Mouse (Mus musculus) heart, embryonic 14.5 days (tissue): Measurements from ENCODE around the gene Nav3. TPM values are rescaled to one million over a fixed set of nuclear protein-coding genes. Genes with fewer than 3 reads are reported as not detected.
A peak's percentile ranks its signal among the peaks of the same experiment; 100 is the strongest.

Experiments
- ATAC-seq: fragments of 200-750 bp; cut with Nextera tagmentation; 2 replicates; pipeline ENCODE4 v1.8.0; 2017; ENCODE audit warnings: low read depth, moderate TSS enrichment; ENCODE audit not compliant: insufficient number of reproducible peaks, insufficient read depth, low FRiP score
- H3K27ac ChIP-seq, 2 experiments: fragments of 200-500 bp in 1 of 2; fragments of 300-500 bp in 1 of 2; sonication (generic) in 1 of 2; replicated peaks in 1 of 2; 2 replicates each; pipeline ENCODE4 v1.5.1; 2012 to 2014; ENCODE audit warnings: low read depth in 2 of 2, low read length in 2 of 2, control low read depth in 1 of 2, mild to moderate bottlenecking in 1 of 2, mixed read lengths in 1 of 2; ENCODE audit not compliant: control insufficient read depth in 1 of 2, insufficient read depth in 1 of 2
- H3K27me3 ChIP-seq: fragments of 300-500 bp; sonication (generic); 2 replicates; pipeline ENCODE4 v1.6.1; 2014; ENCODE audit warnings: mild to moderate bottlenecking, low read length, control low read depth; ENCODE audit not compliant: control insufficient read depth, insufficient read depth
- H3K36me3 ChIP-seq: fragments of 300-500 bp; sonication (generic); 2 replicates; pipeline ENCODE4 v1.6.1; 2014; ENCODE audit warnings: mild to moderate bottlenecking, control low read depth, low read length, mixed read lengths; ENCODE audit not compliant: control insufficient read depth, insufficient read depth
- H3K4me1 ChIP-seq, 2 experiments: fragments of 200-500 bp in 1 of 2; fragments of 300-500 bp in 1 of 2; sonication (generic) in 1 of 2; 2 replicates each; pipeline ENCODE4 v1.6.1; 2012 to 2014; ENCODE audit warnings: low read length in 2 of 2, control low read depth in 1 of 2, mixed read lengths in 1 of 2; ENCODE audit not compliant: control insufficient read depth in 2 of 2, insufficient read depth in 2 of 2
- H3K4me2 ChIP-seq: fragments of 300-500 bp; sonication (generic); 2 replicates; pipeline ENCODE4 v1.6.1; 2014; ENCODE audit warnings: mild to moderate bottlenecking, low read length
- H3K4me3 ChIP-seq, 2 experiments: fragments of 200-500 bp in 1 of 2; fragments of 300-500 bp in 1 of 2; sonication (generic) in 1 of 2; 2 replicates each; pipeline ENCODE4 v1.5.1; 2012 to 2014; ENCODE audit warnings: low read length in 2 of 2, mild to moderate bottlenecking in 2 of 2, control low read depth in 1 of 2, low read depth in 1 of 2, moderate library complexity in 1 of 2; ENCODE audit not compliant: control insufficient read depth in 1 of 2, insufficient read depth in 1 of 2
- H3K9ac ChIP-seq: fragments of 300-500 bp; sonication (generic); 2 replicates; pipeline ENCODE4 v1.6.1; 2014; ENCODE audit warnings: mild to moderate bottlenecking, low read length
- H3K9me3 ChIP-seq: fragments of 300-500 bp; sonication (generic); 2 replicates; pipeline ENCODE4 v1.6.1; 2016; ENCODE audit warnings: low read length, control low read depth; ENCODE audit not compliant: control insufficient read depth
- WGBS: fragments of 180-500 bp; shearing (Covaris S2); extraction: QIAGEN DNeasy Blood & Tissue Kit; methylation state at CpG from one replicate; pipeline ENCODE4 v1.1.7; 2014; 5-methylcytosine and 5-hydroxymethylcytosine counted together
- polyA plus RNA-seq: library from polyadenylated mRNA; unstranded; fragments of >200 nt; fragmentation: Nextera tagmentation; extraction: Ambion mirVana; gene quantifications from 2 replicates; pipeline ENCODE4 v1.2.1, GENCODE M21; 2014

Nav3 gene
- polyA plus RNA-seq, 1 experiment from 2014 or later, result 4.2 TPM

DNA sequence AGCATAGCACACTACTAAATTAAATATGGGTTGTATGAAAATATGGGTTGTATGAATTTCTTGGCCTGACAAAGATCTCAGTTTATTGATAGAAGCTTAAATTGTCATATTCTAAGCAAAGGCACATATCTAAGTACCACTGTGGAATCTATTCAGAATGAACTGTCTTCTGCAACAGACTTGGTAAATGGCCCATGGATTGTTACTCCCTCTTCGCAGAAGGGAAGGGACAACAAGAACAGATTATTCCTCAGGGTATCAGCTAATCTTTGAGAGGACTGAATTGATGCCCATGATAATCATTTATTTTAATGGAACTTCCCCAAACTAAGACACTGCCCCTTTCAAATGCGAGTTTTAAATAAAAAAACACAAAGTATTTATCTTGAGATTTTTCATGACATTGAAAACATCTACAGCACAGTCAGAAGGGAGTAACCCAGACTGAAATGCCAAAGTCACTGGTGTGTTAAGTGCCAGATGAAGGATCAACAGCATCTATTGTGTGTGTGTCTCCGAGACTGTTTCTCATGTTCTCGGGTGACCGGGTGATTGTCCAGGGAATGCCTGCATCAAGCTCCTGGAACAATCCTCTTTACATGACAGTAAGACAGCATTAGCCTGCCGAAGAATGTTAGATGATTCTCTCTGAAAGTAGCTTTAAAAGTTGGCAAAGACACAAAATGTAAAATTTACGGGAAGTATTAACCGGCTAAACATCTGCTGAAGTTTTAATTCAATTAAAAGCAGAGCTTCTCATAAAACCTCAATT lies 527.3 kb downstream of the Nav3 start:
- WGBS, result 80% methylated on average over 8 of the region's 8 CpGs
- no peaks in the 10 kb centered on the region for H3K27me3 ChIP-seq
- no peak for ATAC-seq
- no peak overlapping the region for H3K9ac ChIP-seq
- no peak overlapping the region for H3K4me2 ChIP-seq
- H3K4me3 ChIP-seq, result no peak overlapping the region
- H3K36me3 ChIP-seq, result no peaks in the 10 kb centered on the region
- H3K27ac ChIP-seq, result no peak overlapping the region
- no peaks in the 10 kb centered on the region for H3K9me3 ChIP-seq
- 0 out of 4 replicates have a peak, but pooled peaks cover 0 to 2% of the 10 kb centered on the region in 2 experiments for H3K4me1 ChIP-seq

DNA sequence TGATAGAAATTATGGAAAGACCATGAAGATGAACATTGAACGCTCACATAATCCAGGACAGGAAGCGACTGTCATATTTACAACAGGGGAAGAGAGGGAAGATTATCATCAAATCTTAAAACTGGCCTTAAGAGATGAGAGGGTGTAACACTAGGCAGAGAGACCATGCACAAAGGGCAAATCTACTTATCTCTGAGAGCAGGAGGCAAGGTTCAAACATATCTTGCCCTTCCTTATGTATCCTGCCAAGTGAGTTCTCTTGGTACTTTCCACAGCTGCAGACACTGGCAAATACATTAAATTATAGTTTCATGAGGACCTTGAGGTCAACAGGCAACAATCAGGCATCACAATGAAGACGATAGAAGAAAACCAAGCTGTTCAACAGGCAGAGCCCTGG lies 529.9 kb downstream of the Nav3 start:
- Histone ChIP-seq H3K4me3 (no peak overlapping the region), H3K9me3 (no peaks in the 10 kb centered on the region), H3K4me1 (peaks cover 3 to 7% of the 10 kb centered on the region in 2 experiments; a peak in 2 of 4 replicates), H3K27ac (no peak overlapping the region), H3K4me2 (no peak overlapping the region), H3K27me3 (no peaks in the 10 kb centered on the region), H3K9ac (no peak overlapping the region), H3K36me3 (no peaks in the 10 kb centered on the region)
- ATAC-seq, result no peak
- WGBS, result 74% methylated on average over 3 of the region's 3 CpGs

DNA sequence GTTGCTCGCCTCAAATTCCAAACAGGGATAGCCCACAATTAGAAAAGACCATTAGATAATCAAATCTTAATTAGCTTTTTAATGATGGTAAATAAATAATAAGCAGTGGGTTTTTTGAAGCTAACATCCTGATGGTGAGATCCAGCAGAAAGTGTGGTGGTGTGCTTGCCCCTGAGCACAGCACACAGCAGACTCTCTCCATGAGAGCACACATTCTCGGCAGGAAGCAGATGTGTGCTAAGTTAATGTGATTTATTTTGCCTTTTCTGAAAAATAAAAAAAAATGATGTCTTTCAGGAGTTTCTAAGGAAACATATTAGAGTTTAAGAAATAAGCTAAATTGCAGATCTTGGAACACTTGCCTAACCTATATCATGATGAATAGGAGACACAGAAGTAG lies 531.9 kb downstream of the Nav3 start:
- Histone ChIP-seq H3K4me1 (peaks cover 3 to 5% of the 10 kb centered on the region in 2 experiments; a peak in 2 of 4 replicates), H3K4me2 (no peak overlapping the region), H3K36me3 (no peaks in the 10 kb centered on the region), H3K9ac (no peak overlapping the region), H3K27me3 (no peaks in the 10 kb centered on the region), H3K4me3 (no peak overlapping the region), H3K9me3 (no peaks in the 10 kb centered on the region), H3K27ac (no peak overlapping the region)
- ATAC-seq, result no peak
- WGBS, result 76% methylated on average over 2 of the region's 2 CpGs

DNA sequence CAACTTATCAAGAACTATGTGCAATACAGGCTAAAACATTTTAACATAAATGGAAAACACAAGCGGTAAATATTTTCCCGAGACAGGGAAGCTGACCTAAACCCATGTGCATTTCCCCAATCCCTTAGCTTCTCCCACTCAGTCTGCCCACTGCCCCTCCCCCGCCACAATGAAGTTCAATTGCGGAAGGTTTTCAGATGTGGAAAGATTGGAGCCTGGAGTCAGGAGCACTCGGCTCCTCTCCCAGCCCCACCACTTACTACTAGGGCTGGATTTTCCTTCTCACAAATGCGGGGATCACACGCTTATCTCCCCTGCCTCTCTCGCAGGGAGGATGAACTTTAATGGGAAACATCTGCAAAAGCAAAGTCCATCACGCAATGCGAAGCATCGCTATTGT lies 534.6 kb downstream of the Nav3 start:
- peak overlapping the region; percentile 44 for H3K4me2 ChIP-seq
- H3K9me3 ChIP-seq, result no peaks in the 10 kb centered on the region
- H3K27me3 ChIP-seq, result no peaks in the 10 kb centered on the region
- H3K27ac ChIP-seq, result no peak overlapping the region
- ATAC-seq, result no peak
- peaks cover 3 to 5% of the 10 kb centered on the region in 2 experiments; a peak in 2 of 4 replicates for H3K4me1 ChIP-seq
- 37% methylated on average over 11 of the region's 11 CpGs for WGBS
- H3K36me3 ChIP-seq, result no peaks in the 10 kb centered on the region
- no peak overlapping the region for H3K4me3 ChIP-seq
- H3K9ac ChIP-seq, result no peak overlapping the region

DNA sequence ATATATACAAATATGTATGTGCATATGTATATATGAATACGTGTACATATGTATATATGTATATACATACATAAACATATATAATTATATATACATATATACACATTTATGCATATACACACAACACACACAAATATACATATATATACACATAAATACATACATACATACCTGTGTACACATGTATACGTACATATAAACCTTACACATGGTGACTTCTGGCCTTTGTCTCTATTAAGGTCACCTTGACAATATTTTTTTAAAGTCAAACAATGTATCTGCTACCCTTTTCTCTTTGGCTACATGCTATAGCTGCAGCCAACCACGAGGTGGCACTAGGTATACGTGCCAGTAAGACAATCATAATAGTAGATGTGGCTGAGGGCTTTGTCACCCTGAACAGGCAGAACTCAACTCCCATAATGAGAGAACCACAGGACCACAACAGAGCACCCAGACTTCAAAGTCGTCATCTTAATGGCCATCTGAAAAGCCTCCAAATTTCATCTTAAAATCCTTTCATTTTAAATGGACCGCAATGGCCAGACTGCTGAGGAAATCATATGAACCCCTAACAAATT lies 535.3 kb downstream of the Nav3 start:
- WGBS, result 16% methylated on average over 6 of the region's 6 CpGs
- H3K4me1 ChIP-seq, result peaks cover 3 to 5% of the 10 kb centered on the region in 2 experiments; a peak in 2 of 4 replicates
- no peaks in the 10 kb centered on the region for H3K27me3 ChIP-seq
- no peaks in the 10 kb centered on the region for H3K9me3 ChIP-seq
- no peak overlapping the region for H3K4me3 ChIP-seq
- ATAC-seq, result no peak
- H3K27ac ChIP-seq, result no peak overlapping the region
- peak overlapping the region; percentile 44 for H3K4me2 ChIP-seq
- H3K36me3 ChIP-seq, result no peaks in the 10 kb centered on the region
- no peak overlapping the region for H3K9ac ChIP-seq

DNA sequence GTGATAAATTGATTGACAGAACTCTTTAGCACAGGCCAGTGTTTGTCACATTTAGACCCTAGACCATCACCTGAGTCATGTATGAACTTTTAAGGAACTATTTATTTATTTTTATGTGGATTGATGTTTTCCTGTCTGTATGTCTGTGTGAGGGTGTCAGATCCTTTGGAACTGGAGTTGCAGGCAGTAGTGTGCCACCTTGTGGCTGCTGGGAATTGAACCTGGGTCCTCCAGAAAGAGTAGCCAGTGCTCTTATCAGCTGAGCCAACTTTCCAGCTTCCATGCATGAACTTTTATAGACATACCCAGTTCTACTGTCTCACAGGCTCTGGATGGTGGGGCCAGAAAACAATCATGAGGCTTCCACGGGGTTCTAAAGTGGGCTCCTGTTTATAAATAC lies 536.5 kb downstream of the Nav3 start:
- no peak for ATAC-seq
- H3K27ac ChIP-seq, result no peak overlapping the region
- no peaks in the 10 kb centered on the region for H3K9me3 ChIP-seq
- H3K4me1 ChIP-seq, result peaks cover 3 to 5% of the 10 kb centered on the region in 2 experiments; a peak in 2 of 4 replicates
- H3K9ac ChIP-seq, result no peak overlapping the region
- no peak overlapping the region for H3K4me3 ChIP-seq
- H3K4me2 ChIP-seq, result no peak overlapping the region
- H3K27me3 ChIP-seq, result no peaks in the 10 kb centered on the region
- H3K36me3 ChIP-seq, result no peaks in the 10 kb centered on the region
- 47% methylated on average over 1 of the region's 1 CpGs for WGBS

DNA sequence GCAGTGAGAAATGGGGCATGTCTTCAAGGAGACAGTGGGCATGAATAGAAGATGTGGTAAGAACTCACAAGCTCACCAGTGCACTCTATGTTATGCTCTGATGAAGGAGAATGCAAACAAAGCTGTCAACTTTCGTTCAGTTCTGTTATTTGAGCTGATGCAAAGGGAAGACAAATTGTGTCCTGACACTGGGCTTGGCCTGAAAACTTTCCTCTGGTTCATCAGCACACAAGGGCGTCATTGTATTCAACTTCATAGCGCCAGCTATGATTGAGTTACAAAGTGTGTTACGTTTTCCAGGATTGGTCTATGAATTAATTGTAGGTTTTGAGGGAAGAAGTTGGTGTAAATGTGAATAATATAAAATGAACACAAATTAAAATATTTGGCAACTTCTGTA lies 548.8 kb downstream of the Nav3 start:
- H3K36me3 ChIP-seq, result no peaks in the 10 kb centered on the region
- H3K27me3 ChIP-seq, result no peaks in the 10 kb centered on the region
- H3K9ac ChIP-seq, result no peak overlapping the region
- no peak overlapping the region for H3K4me2 ChIP-seq
- H3K9me3 ChIP-seq, result no peaks in the 10 kb centered on the region
- H3K4me1 ChIP-seq, result peaks cover 0 to 2% of the 10 kb centered on the region in 2 experiments; a peak in 1 of 4 replicates
- ATAC-seq, result no peak
- no peak overlapping the region for H3K27ac ChIP-seq
- 77% methylated on average over 4 of the region's 4 CpGs for WGBS
- no peak overlapping the region for H3K4me3 ChIP-seq
